Mouse (Mus musculus) MEL (cell line): ENCODE data around the gene Sox5.

Source experiments
- BHLHE40 ChIP-seq: IDR thresholded peaks from 2 replicates; pipeline ENCODE4 v1.6.1; 2012; ENCODE audit warnings: low read depth, mild to moderate bottlenecking, inconsistent platforms, low read length, improper control_type of control experiment, borderline replicate concordance
- CTCF ChIP-seq, 3 experiments: IDR thresholded peaks in 2 of 3; conservative IDR thresholded peaks in 1 of 3; 2 replicates each; pipeline ENCODE4 v1.5.1; 2011 to 2012; ENCODE audit warnings: low read length in 3 of 3, low read depth in 2 of 3, mild to moderate bottlenecking in 2 of 3, improper control_type of control experiment in 1 of 3, inconsistent platforms in 1 of 3, mixed read lengths in 1 of 3, moderate library complexity in 1 of 3; ENCODE audit not compliant: control insufficient read depth in 1 of 3, insufficient read depth in 1 of 3, poor library complexity in 1 of 3, severe bottlenecking in 1 of 3
- E2F4 ChIP-seq: IDR thresholded peaks from 2 replicates; pipeline ENCODE4 v1.6.1; 2011; ENCODE audit warnings: low read depth, low read length, improper control_type of control experiment, borderline replicate concordance
- ETS1 ChIP-seq: IDR thresholded peaks from 2 replicates; pipeline ENCODE4 v1.6.1; 2012; ENCODE audit warnings: low read depth, mild to moderate bottlenecking, inconsistent platforms, low read length, improper control_type of control experiment, moderate library complexity
- GATA1 ChIP-seq: IDR thresholded peaks from 2 replicates; pipeline ENCODE4 v1.6.1; 2011; ENCODE audit warnings: low read depth, low read length, improper control_type of control experiment
- MAX ChIP-seq: IDR thresholded peaks from 2 replicates; pipeline ENCODE4 v1.6.1; 2011; ENCODE audit warnings: low read length, improper control_type of control experiment
- POLR2A ChIP-seq, 2 experiments: IDR thresholded peaks; 2 replicates each; pipeline ENCODE4 v1.6.1; 2011 to 2012; ENCODE audit warnings: low read length in 2 of 2, mild to moderate bottlenecking in 2 of 2, control low read depth in 1 of 2, improper control_type of control experiment in 1 of 2, low read depth in 1 of 2, moderate library complexity in 1 of 2; ENCODE audit not compliant: control insufficient read depth in 1 of 2, insufficient read depth in 1 of 2, poor library complexity in 1 of 2
- POLR2AphosphoS2 ChIP-seq: IDR thresholded peaks from 2 replicates; pipeline ENCODE4 v1.6.1; 2011; ENCODE audit warnings: low read length, improper control_type of control experiment
- RCOR1 ChIP-seq: IDR thresholded peaks from 2 replicates; pipeline ENCODE4 v1.6.1; 2012; ENCODE audit warnings: low read depth, mild to moderate bottlenecking, inconsistent platforms, low read length, improper control_type of control experiment

DNA sequence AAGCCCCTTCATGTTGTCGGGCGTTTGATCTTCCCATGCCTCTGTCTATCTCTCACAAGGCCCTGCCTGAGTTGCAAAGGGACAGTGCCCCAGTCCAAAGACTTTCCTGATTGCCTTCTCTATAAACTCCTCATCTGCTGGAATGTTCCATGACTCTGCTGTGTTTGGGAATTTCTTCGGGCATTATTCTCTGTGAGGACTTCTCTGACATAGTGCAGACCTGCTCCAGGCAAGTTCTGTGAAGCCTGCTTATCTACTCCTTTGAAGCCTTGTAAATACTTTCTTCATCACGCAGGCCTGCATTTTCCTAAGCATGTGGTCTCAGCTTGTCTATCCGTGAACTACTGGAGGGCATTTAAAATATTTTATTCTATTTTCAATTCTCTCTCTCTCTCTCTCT lies 914.7 kb downstream of the Sox5 start:
- TF ChIP-seq E2F4: no peak
- TF ChIP-seq ETS1: 0 out of 2 replicates have a peak, but pooled peaks have one; percentile 16
- no peak for TF ChIP-seq CTCF (IDR thresholded peaks at IDR 0.05 in 2 of 3, conservative IDR thresholded peaks at IDR 0.05 in 1 of 3; ENCODE audit: control insufficient read depth in 1 of 3, insufficient read depth in 1 of 3, low read depth in 2 of 3, low read length in 3 of 3, poor library complexity in 1 of 3, severe bottlenecking in 1 of 3)
- no peak for TF ChIP-seq MAX
- no peak for TF ChIP-seq POLR2A (IDR thresholded peaks at IDR 0.05; ENCODE audit: control insufficient read depth in 1 of 2, insufficient read depth in 1 of 2, low read depth in 1 of 2, low read length in 2 of 2, poor library complexity in 1 of 2)
- no peak for TF ChIP-seq RCOR1
- no peak for TF ChIP-seq BHLHE40
- no peak for TF ChIP-seq GATA1
- TF ChIP-seq POLR2AphosphoS2: no peak
